Mouse (Mus musculus): Measurements from ENCODE around the gene Prodh2.

DNA sequence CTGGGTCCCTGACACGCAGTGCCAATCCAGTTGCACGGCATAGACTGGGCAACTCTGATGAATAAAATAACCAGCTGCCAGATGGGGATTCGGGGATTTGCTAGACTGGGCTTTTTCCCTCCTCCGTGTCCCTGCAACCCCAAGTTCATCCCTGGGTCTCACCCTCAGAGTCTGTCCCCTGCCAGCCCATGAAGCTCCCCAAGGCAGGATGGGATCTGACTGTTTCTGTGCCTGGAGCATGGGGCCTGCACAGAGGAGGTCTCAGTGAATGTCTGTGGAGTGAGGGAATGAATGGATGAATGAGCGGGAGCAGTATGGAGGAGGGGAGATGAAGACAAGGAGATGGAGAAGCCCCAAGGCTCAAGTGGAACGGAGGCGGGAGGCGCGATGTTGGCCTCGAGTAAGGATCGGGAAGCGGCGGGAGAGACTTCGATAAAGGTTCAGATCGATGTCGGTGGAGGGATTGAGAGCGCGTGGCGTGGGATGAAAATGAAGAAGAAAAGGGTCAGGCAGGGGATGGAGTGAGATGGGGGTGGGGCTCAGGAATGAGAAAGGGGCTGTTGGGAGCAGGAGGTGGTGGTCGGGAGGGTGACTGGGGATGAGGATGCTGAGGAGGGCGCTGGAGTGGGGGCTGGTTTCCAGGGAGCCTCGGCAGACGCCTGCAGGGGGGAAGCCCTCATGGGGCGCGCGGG is 40.7 kb downstream of the Prodh2 start:
- no peak for TF ChIP-seq CTCF (IDR thresholded peaks at IDR 0.05; ENCODE audit: control insufficient read depth, insufficient read depth, insufficient replicate concordance, low read depth, low read length)
- no peak for TF ChIP-seq POLR2A (IDR thresholded peaks at IDR 0.05; ENCODE audit: control insufficient read depth, low read depth, low read length)
